Mouse (Mus musculus) adrenal gland (tissue): ENCODE results near the gene Smap1.
"Not testable (repeated sequence)": the region's sequence is repeated elsewhere in the genome, so short reads cannot be mapped to it uniquely, and the experiment has no call there.

Experiments used
- intact Hi-C: fragments of 180-260 bp; cut with DNase I; formaldehyde crosslinking; loops from one replicate; pipeline ENCODE4 v1.15.1; 2025
- long read RNA-seq, 2 experiments: library from polyadenylated mRNA; unstranded; transcript quantifications; one replicate each; pipeline ENCODE4 v2.0.0; 2020; ENCODE audit warnings: borderline replicate concordance in 1 of 2; ENCODE audit not compliant: insufficient replicate concordance in 1 of 2

The Smap1 gene
- long read RNA-seq, experiment 1, transcript Smap1-201 (10 exons, 2,289 nt) = major isoform, 11 of 51 reads
- long read RNA-seq, experiment 1, partial matches to known transcripts = 36 of 51 reads
- long read RNA-seq, experiment 1, other reads (novel, unspliced or antisense) = 4 of 51 reads
- long read RNA-seq, experiment 2, partial matches to known transcripts = 43 of 48 reads
- long read RNA-seq, experiment 2, other reads (novel, unspliced or antisense) = 2 of 48 reads

DNA sequence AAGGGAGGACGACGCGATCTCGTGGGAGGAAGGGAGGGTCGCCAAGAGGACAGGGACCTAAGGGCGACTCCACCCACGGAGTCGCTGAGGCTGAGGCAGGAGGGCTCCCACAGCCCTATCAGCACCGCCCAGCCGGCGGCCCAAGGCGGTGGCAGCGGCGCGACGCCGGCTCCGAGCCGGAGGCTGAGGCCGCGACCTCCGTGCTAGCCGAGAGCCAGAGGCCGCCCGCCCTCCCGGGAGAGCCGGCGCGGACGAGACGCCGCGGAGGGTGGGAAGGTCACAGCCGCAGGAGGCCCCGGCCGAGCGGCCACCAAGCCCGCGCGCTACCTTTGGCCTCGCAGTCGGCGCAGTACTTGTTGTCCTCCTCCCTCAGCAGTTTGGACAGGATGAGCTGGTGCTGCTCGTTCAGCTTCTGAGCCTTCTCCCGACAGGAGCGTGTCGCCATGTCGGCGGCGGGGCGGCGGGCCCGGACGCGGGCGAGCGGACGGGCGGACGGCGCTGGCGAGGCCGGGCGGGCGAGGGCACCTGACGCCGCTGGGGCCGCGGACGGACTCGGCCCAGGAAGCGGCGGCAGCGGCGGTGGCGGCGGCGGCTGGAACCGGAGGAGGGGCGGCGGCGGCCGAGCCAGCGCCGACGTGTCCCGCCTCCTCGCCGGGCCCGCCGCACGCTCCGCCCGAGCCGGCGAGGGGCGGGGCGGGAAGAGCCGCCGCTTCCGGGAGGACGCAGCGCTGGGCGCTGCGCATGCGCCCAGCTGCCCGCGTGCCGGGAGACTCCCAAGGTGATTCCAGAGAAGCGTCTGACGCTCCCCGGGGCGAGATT is at the start of gene Smap1:
Smap1 (minus strand) TSS at position 607 of the 819 bp plus-strand sequence.
- intact Hi-C loops = loop anchor here (5.0 kb wide), 1 partner anchor 80 kb away; no protein-coding TSS in a partner anchor

DNA sequence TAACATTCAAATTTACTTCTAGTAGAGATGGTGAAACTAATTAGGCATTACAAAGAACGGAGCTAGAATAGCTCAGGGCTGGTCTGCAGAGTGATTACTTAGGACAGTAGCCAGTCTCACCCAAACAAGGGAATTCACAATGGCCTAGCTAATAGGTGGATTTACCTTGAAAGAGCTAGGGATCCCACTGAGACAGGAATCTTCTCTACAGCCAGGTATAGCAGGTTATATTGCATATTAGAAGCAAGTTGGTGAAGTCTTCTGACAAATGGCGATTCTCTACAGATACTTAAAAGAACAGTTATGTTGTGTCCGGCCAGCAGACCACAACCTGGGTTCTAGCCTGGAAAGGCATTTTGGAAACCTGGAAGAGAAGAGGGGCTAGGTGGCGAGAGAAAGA is 49.0 kb upstream of the Smap1 start:
- intact Hi-C loops = not testable (repeated sequence)

DNA sequence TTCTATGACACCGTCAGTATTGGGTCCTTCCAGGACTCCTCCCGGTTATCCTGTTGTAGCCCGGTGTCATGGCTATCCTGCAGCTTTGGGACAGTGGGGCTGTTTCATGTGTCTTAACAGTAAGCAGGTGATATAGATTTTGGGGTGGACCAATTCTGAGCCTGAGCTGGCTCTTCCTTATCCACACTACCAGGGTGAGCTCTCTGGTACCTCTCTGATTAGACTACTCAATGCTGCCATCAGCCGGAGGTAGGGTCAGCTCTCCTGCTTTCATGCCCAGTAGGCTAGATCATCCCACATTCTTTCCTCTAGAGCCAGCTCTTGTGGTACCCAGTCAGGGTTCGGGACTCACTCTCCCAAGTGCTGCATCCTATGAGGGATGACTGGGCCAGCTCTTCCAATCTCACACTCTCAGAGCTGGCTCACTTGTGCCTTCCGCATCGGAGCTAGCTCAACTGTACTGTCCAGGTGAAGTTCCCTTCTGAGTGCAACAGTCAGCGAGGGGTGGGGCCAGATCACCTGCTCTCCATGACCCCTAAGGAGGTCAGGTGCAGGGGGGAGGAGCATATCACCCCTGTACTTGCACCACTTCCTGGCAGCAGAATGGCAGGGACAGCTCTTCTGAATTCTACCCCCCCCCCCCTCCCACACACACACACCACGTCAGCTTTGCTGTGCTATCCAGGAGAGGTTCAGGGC is 46.1 kb upstream of the Smap1 start:
- intact Hi-C loops = no loop called here

DNA sequence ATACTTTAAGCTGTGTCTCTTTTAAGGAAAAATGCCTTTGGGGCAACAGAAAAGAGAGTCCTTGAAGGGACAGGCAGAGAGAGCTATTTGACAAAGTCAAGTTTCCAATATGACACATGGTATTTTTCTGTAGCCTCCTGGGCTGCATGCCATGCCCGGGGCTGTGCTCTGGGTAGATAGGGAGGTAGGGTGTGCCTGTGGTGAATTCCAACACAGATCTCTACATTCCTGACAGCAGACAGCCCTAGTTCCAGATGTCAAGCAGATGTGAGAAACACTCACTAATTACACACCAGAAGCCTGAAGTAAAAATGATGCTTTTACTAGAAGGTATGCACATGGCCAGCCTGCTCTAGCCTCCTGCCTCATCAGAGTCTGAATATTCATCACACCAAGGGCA is 44.1 kb upstream of the Smap1 start:
- intact Hi-C loops = no loop called here

DNA sequence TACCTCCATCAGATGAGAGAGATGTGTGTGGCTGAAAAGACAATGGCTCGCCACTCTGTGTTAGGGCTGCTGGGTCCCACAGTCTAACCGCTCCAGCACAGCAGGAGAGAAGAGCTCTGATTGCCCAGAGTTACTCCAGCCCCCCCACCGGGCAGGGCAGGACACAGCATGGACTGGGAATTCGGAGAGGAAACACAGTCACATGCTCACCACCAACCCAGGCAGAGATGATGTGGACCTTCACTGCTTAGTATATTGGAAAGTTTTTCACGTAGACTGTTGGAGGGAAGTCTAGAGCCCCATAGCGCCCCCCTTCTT is 37.3 kb upstream of the Smap1 start:
- intact Hi-C loops = no loop called here

DNA sequence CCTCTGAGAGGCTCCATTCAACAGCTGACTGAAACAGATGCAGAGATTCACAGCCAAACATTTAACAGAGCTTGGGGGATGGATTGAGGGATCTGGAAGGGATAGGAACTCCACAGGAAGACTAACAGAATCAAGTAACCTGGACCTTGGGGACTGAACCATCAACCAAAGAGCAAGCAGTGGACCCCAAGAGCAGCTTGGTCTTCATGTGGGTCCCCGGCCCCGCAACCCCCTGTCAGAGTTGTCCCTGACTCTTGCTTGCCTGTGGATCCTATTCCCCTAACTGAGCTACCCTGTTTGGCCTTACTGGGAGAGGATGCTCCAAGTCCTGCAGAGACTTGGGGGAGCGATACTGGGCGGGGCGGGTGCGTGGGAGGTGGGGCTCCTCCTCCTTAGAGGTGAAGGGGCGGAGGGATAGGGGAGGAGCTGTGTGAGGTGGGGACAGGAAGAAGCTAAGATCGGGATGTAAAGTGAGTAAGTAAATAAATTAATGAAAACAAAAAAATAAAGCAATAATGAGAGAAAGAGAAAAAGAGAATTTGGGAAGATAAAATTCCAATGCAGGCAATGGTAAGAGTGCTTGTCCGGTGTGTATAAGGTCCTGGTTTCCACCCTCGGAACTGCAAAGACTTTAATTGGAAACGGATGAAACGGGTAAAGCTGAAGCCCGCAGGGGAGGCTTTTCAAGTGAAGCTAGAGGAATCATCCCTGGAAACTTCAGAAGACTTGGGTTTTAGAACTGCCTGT is 36.7 kb upstream of the Smap1 start:
- intact Hi-C loops = no loop called here

DNA sequence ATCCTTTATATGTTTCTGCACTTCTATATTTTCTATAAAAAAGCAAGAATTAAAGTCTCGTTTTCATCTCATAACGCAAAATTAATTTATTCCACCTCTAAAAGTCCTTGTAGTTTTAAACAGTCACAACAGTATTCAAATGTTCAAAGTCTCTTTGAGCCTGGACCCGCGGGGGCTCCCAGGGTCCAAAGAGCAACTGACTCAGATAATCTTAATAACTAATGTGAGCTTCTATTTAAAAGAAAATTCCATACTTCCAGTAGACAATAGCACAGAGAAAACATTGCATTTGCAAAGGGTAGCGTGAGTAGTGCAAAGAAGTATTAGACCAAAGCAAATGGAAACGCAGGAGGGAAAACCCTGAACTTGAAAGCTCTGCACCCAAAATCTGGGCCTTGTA is 36.0 kb upstream of the Smap1 start:
- intact Hi-C loops = no loop called here

DNA sequence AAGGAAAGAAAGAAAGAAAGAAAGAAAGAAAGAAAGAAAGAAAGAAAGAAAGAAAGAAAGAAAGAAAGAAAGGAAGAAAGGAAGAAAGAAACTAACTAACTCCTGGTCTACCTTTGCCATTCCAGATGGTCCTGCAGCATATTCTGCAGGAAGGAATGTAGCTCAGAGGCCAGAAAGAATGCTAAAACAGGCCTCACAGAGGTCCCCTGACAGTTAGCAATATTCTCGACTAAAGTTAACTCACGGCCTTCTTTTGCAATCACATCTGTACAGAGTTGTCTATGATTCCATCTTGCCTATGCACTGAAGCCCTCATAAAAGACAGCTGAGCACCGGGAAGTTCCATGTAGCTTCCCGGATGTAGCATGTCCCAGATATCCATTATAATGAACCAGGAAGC is 33.4 kb upstream of the Smap1 start:
- intact Hi-C loops = no loop called here

DNA sequence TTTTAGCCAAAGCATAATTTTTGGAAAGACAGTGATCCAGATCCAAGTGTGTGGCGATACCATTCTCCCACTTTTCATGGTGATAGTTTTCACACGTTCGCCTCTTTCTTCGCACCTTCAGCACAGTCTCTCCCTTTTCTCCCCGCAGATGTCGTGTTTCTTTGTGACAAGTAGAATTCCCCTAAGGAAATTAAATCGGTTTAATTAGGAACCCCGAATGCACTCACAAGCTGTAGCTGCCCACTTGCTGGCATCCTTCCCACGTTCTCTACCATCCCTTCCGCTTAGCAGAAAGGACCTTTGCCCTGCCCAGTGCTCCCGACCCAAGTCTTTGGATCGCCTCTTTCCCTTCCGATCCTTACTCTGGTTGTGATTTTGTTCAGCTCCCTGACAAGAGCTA is 31.8 kb upstream of the Smap1 start:
- intact Hi-C loops = no loop called here

DNA sequence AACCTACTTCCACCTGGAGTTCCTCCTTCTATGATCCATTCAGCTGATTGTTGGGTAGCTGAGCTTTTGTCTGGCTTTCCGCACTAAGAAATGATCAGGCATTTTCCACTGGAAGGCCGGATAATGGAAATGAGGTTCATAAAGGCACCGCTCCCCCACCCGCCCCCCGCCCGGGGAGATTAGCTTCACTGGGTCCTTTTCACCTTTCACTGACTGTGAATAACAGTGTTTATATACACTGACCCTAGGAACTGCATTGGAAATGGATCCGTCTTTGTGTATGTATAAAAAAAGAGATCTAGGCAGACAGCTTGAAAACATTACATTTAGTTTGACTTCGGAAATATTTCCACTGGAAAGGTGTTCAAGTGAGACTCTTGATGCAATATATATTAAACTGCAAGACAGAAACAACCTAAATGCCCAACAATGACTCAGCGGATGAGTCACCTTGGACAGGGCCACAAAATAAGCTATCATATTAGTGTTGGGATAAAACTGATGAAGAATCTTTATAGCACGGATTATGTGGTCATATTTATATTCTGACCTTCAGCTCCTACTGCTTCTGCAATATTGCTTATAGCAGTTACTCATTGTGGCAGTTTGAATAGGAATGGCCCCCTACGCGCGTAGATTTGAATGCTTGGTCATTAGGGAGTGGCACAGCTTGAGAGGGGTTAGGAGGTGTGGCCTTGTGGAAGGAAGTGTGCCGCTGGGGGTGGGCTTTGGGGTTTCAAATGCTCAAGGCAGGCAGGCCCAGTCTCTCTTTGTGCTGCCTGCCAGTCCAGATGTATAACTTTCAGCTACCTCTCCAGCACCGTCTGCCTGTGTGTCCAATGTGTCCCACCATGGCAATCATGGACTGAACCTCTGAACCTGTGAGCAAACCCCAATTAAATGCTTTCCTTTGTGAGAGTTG is 26.9 kb upstream of the Smap1 start:
- intact Hi-C loops = no loop called here

DNA sequence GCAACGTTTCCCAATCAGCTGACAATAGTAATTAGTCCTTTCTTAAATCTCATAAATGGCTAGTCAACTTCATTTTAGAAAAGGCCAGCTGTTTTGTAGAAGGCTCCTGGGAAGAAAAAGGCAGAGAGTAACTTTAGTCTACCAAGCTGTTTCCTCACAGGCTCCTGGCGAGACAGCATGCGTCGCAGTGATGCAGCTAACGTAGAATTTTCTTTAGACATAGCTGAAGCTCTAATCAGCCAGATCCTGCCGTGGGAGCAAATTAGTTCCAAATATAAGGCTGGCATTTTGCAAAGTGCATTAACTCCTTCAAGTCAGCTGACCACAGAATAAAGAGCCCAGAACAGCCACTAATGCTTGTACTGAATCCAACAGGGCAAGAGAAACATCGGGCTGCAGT is 26.2 kb upstream of the Smap1 start:
- intact Hi-C loops = no loop called here

DNA sequence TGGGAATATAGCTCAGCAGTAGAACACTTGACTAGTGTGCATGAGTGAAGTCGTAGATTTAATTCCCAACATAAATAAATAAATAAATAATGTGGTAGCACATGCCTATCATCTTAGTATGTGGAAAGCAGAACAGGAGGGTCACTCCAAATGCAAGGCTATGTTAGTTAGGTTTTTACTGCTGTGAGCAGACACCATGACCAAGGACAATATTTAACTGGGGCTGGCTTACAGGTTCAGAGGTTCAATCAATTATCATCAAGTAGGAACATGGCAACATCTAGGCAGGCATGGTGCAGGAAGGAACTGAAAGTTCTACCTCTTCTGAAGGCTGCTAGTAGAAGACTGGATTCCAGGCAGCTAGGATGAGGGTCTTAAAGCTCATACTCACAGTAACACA is 22.0 kb upstream of the Smap1 start:
- intact Hi-C loops = no loop called here

DNA sequence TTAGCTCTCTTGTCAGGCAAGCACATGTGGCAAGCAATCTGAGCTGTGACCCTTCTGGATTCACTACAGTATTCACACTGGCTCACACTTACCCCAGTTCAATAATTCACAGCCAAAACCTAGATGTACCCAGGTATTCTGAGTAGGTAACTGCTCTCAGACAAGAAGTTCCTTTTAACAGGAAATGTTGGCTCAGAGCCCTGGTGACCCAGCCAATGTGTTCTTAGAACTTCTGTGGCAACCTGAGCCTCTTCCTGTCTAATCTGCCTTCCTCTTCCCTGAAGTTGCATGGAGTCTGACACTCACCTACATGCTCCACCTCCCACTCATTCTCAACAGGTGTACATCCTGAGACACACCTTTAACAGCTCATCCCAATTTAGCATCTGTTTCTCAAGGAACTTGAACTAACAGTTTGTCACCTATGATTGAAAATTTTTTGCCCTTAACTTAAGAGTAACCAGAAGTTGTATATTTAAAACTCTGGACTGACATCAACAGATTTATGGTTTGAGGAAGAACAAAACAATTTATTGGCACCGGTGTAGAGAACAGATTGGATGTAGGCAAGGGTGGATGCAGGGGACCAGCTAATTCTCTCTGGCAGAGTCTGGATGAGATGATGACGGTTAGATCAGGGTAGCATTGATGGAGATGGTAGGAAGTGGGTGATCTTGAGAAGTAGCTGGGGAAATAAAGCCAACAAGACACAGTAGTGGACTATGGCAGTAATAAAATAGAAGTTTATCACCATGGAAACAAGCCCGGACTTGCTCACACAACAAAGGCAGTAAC is 21.2 kb upstream of the Smap1 start:
- intact Hi-C loops = no loop called here

DNA sequence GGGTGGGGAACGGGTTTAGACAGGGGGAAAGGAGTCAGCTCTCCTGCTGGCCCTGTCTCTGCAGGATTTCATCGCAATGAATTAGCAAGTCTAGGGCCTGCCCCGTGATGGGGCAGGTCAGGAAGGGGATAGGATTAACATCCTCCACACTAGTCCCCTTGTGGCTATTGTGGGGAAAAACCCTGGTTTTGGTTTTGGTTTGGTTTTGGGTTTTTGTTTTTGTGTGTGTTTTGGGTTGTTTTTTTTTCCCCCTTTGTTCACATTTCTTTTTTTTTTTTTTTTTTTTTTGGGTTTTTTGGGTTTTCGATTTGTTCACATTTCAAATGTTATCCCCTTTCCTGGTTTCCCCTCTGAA is 13.3 kb upstream of the Smap1 start:
- intact Hi-C loops = no loop called here

DNA sequence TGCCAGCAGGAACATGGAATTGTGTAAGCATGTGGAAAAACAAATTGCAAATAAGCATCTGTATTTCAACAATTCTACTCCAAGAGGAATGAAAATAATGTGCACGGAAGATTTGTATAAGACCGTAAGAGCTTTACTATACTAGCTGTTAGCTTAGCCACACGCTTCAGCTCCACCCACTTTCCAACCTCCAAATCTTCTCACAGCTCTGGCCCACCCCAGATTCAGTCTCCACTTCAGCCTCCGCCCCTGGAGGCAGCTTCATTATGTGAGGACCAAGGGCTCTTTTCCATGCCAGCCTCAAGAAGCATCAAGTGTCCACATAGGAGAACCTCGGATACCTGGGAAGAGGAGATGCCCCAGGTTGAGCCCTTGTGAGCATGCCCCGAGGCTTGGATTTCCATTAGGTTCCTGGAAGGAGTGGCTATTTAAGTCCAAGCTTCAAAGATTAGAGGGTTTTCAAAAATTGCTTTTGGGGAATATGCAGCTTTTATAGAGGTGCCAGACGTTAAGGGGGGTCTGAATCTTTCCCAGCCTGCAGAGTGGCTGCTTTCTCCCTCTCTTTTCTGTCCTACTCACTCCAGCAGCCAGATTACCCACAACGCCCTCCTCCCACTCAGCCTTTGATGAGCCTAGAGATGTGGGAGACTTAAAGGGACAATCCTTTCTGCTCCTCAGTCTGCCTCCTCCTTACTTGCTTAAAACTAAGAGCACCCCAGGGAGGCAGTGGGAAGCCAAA is 12.7 kb upstream of the Smap1 start:
- intact Hi-C loops = no loop called here

DNA sequence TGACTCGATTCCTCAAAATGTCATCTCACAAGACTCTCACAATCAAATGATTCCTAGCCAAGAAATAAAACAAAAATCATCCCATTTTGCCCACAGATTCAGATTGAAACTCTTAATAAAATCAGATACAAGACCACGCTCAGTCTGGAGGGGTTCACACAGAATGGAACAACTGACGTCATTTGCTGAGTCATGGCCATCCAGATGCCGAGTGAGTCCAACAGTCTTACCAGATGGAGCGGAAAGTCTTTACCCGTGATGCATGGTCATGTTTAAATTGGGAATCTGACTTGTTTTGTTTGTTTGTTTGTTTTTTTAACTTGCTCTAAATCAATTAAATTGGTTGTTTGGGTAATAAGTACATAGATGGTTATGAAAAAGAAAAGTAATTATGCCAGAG is 7.3 kb upstream of the Smap1 start:
- intact Hi-C loops = no loop called here

DNA sequence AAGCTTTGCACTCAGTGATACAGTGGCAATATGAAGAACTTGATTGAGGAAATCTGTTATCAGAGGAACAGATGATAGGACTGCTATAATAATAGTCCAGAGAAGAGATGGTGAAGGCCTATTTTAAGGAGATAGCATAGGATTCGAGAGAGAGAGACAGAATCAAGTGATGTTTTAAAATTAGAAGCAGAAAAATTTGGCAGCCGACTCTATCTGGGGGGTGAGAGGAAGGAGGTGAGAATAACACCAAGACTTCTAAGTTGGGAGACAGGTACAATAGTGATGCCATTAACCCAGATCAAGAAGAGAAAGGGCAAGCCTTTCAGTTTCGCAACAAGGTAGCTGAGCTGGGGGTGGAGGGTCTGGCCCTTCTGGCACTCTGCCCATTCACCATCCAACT is 6.3 kb upstream of the Smap1 start:
- intact Hi-C loops = no loop called here

DNA sequence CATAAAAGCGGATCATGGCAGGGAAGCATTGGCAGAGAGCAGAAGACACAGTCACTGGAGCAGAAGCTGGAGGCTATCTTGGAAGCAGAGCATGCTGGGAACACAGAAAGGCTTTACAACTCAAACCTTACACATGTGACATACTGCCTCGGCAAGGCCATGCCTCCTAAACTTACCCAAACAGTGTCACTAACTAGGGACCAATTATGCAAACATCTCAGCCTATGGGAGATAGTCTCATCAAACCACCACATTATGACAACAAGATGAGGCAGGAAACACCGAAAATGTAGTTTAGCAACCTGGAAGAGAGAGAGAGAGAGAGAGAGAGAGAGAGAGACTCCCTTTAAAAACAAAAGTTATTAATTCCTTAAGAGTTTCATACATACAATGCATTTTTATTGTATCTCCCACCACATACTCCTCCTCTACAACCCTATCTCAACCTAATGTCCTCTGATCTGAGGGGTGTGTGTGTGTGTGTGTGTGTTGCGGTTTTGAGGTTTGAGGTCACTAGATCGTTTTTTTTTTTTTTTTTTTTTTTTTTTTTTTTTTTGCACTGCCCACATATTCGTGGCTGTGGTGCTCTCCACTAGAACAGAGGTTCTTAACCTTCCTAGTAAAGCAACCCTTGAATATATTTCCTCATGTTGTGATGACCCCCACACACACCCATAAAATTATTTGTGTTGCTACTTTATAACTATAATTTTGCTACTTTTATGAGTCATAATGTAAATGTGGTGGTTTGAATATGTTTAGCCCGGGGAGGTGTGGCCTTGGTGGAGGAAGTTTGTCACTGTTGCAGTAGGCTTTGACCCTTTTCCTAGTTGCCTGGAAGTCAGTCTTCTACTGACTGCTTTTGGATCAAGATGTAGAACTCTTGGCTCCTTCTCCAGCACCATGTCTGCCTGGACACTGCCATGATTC is 1.9 kb upstream of the Smap1 start:
- intact Hi-C loops = loop anchor here (5.0 kb wide), 1 partner anchor 78 kb away; no protein-coding TSS in a partner anchor
